Mouse (Mus musculus) liver, embryonic 16.5 days (tissue): Measurements from ENCODE around the gene Elovl6. TPM values are rescaled to one million over a fixed set of nuclear protein-coding genes. Genes with fewer than 3 reads are reported as not detected.

Source experiments
- ATAC-seq: fragments of 200-750 bp; cut with Nextera tagmentation; 2 replicates; pipeline ENCODE4 v1.8.0; 2017; ENCODE audit warnings: low read depth, mild to moderate bottlenecking, moderate number of reproducible peaks, moderate library complexity
- H3K27ac ChIP-seq: fragments of 300-500 bp; sonication (generic); 2 replicates; pipeline ENCODE4 v1.5.1; 2014; ENCODE audit warnings: mild to moderate bottlenecking, low read length
- H3K27me3 ChIP-seq: fragments of 300-500 bp; sonication (generic); 2 replicates; pipeline ENCODE4 v1.6.1; 2014; ENCODE audit warnings: low read depth, low read length, mixed read lengths; ENCODE audit not compliant: control insufficient read depth, insufficient read depth
- H3K36me3 ChIP-seq: fragments of 300-500 bp; sonication (generic); 2 replicates; pipeline ENCODE4 v1.6.1; 2014; ENCODE audit warnings: mild to moderate bottlenecking; ENCODE audit not compliant: control insufficient read depth, insufficient read depth
- H3K4me1 ChIP-seq: fragments of 300-500 bp; sonication (generic); 2 replicates; pipeline ENCODE4 v1.6.1; 2014; ENCODE audit warnings: low read depth, low read length, mixed read lengths; ENCODE audit not compliant: control insufficient read depth
- H3K4me2 ChIP-seq: fragments of 300-500 bp; sonication (generic); 2 replicates; pipeline ENCODE4 v1.6.1; 2014; ENCODE audit warnings: low read depth, low read length, mixed read lengths
- H3K4me3 ChIP-seq: fragments of 300-500 bp; sonication (generic); 2 replicates; pipeline ENCODE4 v1.5.1; 2014; ENCODE audit warnings: low read depth, mild to moderate bottlenecking, low read length
- H3K9ac ChIP-seq: fragments of 300-500 bp; sonication (generic); 2 replicates; pipeline ENCODE4 v1.6.1; 2014; ENCODE audit warnings: low read depth, low read length
- H3K9me3 ChIP-seq: fragments of 300-500 bp; sonication (generic); replicated peaks from 2 replicates; pipeline ENCODE4 v1.6.1; 2016; ENCODE audit warnings: low read length; ENCODE audit not compliant: control insufficient read depth
- WGBS: fragments of 180-500 bp; shearing (Covaris S2); extraction: QIAGEN DNeasy Blood & Tissue Kit; methylation state at CpG from one replicate; pipeline ENCODE4 v1.1.7; 2014; ENCODE audit not compliant: insufficient replicate concordance; 5-methylcytosine and 5-hydroxymethylcytosine counted together
- polyA plus RNA-seq: library from polyadenylated mRNA; unstranded; fragments of >200 nt; fragmentation: Nextera tagmentation; extraction: Ambion mirVana; gene quantifications from 2 replicates; pipeline ENCODE4 v1.2.1, GENCODE M21; 2015

The Elovl6 gene
- polyA plus RNA-seq, result 11.0 and 15.0 TPM in 2 replicates

GRCm38 (mm10) chr3:129532180-129532864 lies at the start of gene Elovl6:
Elovl6 (plus strand) TSS chr3:129532355.
- peaks cover 16% of the 10 kb centered on the region for H3K4me1 ChIP-seq
- WGBS, result under 1% methylated on average over 35 of the region's 35 CpGs
- peak within 1 kb of the TSS; percentile 85 for H3K9ac ChIP-seq
- ATAC-seq, result peak; percentile 27
- H3K27me3 ChIP-seq, result no peaks in the 10 kb centered on the region
- peak within 1 kb of the TSS; percentile 91 for H3K4me2 ChIP-seq
- no peaks in the 10 kb centered on the region for H3K9me3 ChIP-seq
- no peaks in the 10 kb centered on the region for H3K36me3 ChIP-seq
- H3K27ac ChIP-seq, result peak within 1 kb of the TSS; percentile 75
- peak within 1 kb of the TSS; percentile 79 for H3K4me3 ChIP-seq

- Histone ChIP-seq H3K4me2 (no peak overlapping the region), H3K4me1 (no peaks in the 10 kb centered on the region), H3K4me3 (no peak overlapping the region), H3K36me3 (no peaks in the 10 kb centered on the region), H3K9ac (no peak overlapping the region), H3K27me3 (no peaks in the 10 kb centered on the region), H3K9me3 (no peaks in the 10 kb centered on the region), H3K27ac (no peak overlapping the region)
- ATAC-seq, result no peak
- 57% methylated on average over 4 of the region's 4 CpGs for WGBS
These were observed 43.4 kb upstream of the Elovl6 start for GRCm38 (mm10) chr3:129488774-129489173.

GRCm38 (mm10) chr3:129494123-129494522 lies 38.0 kb upstream of the Elovl6 start:
- H3K4me2 ChIP-seq, result no peak overlapping the region
- no peak overlapping the region for H3K27ac ChIP-seq
- H3K4me3 ChIP-seq, result no peak overlapping the region
- no peaks in the 10 kb centered on the region for H3K4me1 ChIP-seq
- no peak for ATAC-seq
- H3K9me3 ChIP-seq, result no peaks in the 10 kb centered on the region
- WGBS, result 40% methylated on average over 10 of the region's 10 CpGs
- no peaks in the 10 kb centered on the region for H3K27me3 ChIP-seq
- no peaks in the 10 kb centered on the region for H3K36me3 ChIP-seq
- no peak overlapping the region for H3K9ac ChIP-seq

- H3K27ac ChIP-seq, result no peak overlapping the region
- no peaks in the 10 kb centered on the region for H3K27me3 ChIP-seq
- ATAC-seq, result no peak
- H3K9ac ChIP-seq, result no peak overlapping the region
- H3K4me1 ChIP-seq, result no peaks in the 10 kb centered on the region
- no peak overlapping the region for H3K4me2 ChIP-seq
- 57% methylated on average over 4 of the region's 4 CpGs for WGBS
- H3K36me3 ChIP-seq, result no peaks in the 10 kb centered on the region
- H3K9me3 ChIP-seq, result no peaks in the 10 kb centered on the region
- no peak overlapping the region for H3K4me3 ChIP-seq
These were observed 37.4 kb upstream of the Elovl6 start for GRCm38 (mm10) chr3:129494731-129495130.

GRCm38 (mm10) chr3:129503781-129504180 lies 28.4 kb upstream of the Elovl6 start:
- Histone ChIP-seq H3K27me3 (no peaks in the 10 kb centered on the region), H3K4me2 (no peak overlapping the region), H3K4me1 (no peaks in the 10 kb centered on the region), H3K36me3 (no peaks in the 10 kb centered on the region), H3K9me3 (no peaks in the 10 kb centered on the region), H3K4me3 (no peak overlapping the region), H3K27ac (no peak overlapping the region), H3K9ac (no peak overlapping the region)
- ATAC-seq, result no peak
- 65% methylated on average over 7 of the region's 7 CpGs for WGBS

GRCm38 (mm10) chr3:129504928-129505327 lies 27.2 kb upstream of the Elovl6 start:
- H3K9ac ChIP-seq, result no peak overlapping the region
- no peaks in the 10 kb centered on the region for H3K9me3 ChIP-seq
- no peak overlapping the region for H3K4me3 ChIP-seq
- WGBS, result 46% methylated on average over 6 of the region's 6 CpGs
- ATAC-seq, result no peak
- H3K27ac ChIP-seq, result no peak overlapping the region
- H3K36me3 ChIP-seq, result no peaks in the 10 kb centered on the region
- no peaks in the 10 kb centered on the region for H3K4me1 ChIP-seq
- no peaks in the 10 kb centered on the region for H3K27me3 ChIP-seq
- no peak overlapping the region for H3K4me2 ChIP-seq

GRCm38 (mm10) chr3:129507736-129508135 lies 24.4 kb upstream of the Elovl6 start:
- no peak overlapping the region for H3K9ac ChIP-seq
- H3K27me3 ChIP-seq, result no peaks in the 10 kb centered on the region
- no peak overlapping the region for H3K4me3 ChIP-seq
- H3K36me3 ChIP-seq, result no peaks in the 10 kb centered on the region
- H3K9me3 ChIP-seq, result no peaks in the 10 kb centered on the region
- no peak overlapping the region for H3K27ac ChIP-seq
- 73% methylated on average over 1 of the region's 1 CpGs for WGBS
- ATAC-seq, result no peak
- H3K4me2 ChIP-seq, result no peak overlapping the region
- no peaks in the 10 kb centered on the region for H3K4me1 ChIP-seq

GRCm38 (mm10) chr3:129508571-129508970 lies 23.6 kb upstream of the Elovl6 start:
- Histone ChIP-seq H3K4me1 (no peaks in the 10 kb centered on the region), H3K36me3 (no peaks in the 10 kb centered on the region), H3K27me3 (no peaks in the 10 kb centered on the region), H3K4me2 (no peak overlapping the region), H3K27ac (no peak overlapping the region), H3K9ac (no peak overlapping the region), H3K4me3 (no peak overlapping the region), H3K9me3 (no peaks in the 10 kb centered on the region)
- ATAC-seq, result no peak

GRCm38 (mm10) chr3:129509725-129510124 lies 22.4 kb upstream of the Elovl6 start:
- no peak overlapping the region for H3K27ac ChIP-seq
- H3K36me3 ChIP-seq, result no peaks in the 10 kb centered on the region
- H3K9me3 ChIP-seq, result no peaks in the 10 kb centered on the region
- no peak for ATAC-seq
- 67% methylated on average over 10 of the region's 10 CpGs for WGBS
- H3K4me1 ChIP-seq, result no peaks in the 10 kb centered on the region
- H3K9ac ChIP-seq, result no peak overlapping the region
- no peak overlapping the region for H3K4me2 ChIP-seq
- no peak overlapping the region for H3K4me3 ChIP-seq
- no peaks in the 10 kb centered on the region for H3K27me3 ChIP-seq
